In the genomic region with DNA sequence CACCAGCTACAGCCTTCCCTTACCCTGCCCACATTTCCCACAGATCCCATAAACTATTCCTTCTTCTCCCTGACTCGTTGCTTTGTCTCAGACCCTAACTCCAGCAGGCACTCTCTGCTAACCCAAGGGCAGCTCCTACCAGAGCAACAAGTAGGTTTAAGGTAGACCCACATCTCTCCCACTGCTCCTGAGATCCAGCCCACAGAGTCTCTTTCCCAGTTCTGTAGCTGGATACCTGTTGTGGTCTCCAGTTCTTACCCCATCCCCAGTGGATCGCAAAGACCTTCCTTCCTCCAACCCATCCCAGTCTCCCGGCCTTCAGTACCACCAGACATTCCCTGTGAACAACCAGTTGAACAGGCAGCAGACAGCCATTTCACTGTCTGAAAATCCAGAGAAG, we compare ENCODE assay signal across 24 mouse cellular contexts.
"Had no signal": no experiment of that assay in that cellular context is flagged by ENCODE, and none has a peak within 500 bp of the region (broad histone marks: within the 10 kb centered on the region; RNA-seq: fewer than 3 reads in every experiment).

No protein-coding gene starts in this region.

- ATAC-seq: hindbrain, postnatal 0 days; intestine, embryonic 16.5 days had no signal

- H3K4me1 ChIP-seq: hindbrain, embryonic 15.5 days; kidney, embryonic 15.5 days had no signal

- DNase-seq: gastrocnemius, postnatal 14 days; gastrocnemius, postnatal 36 days; heart, adult 2 months; heart, postnatal 10 days; heart, postnatal 36 days; kidney, adult 11 months; kidney, adult 2 months; kidney, adult 9 months; kidney, postnatal 14 days; kidney, postnatal 36 days; layer of hippocampus, adult 9-11 months; layer of hippocampus, postnatal 36 days; left cerebral cortex, postnatal 4 days; liver; liver, embryonic 13.5 days had no signal

- H3K4me3 ChIP-seq: heart, adult 2 months; heart, embryonic 12.5 days; hindbrain, embryonic 13.5 days; hindbrain, embryonic 15.5 days; kidney, embryonic 15.5 days; limb, embryonic 12.5 days; liver, embryonic 13.5 days had no signal

- H3K27me3 ChIP-seq: heart, embryonic 12.5 days; hindbrain, embryonic 13.5 days; hindbrain, embryonic 15.5 days; kidney, embryonic 15.5 days; liver, embryonic 13.5 days had no signal

- H3K4me2 ChIP-seq: heart, embryonic 12.5 days; hindbrain, embryonic 13.5 days; hindbrain, embryonic 15.5 days; kidney, embryonic 15.5 days; limb, embryonic 12.5 days; liver, embryonic 11.5 days; liver, embryonic 13.5 days had no signal

- H3K36me3 ChIP-seq: heart, embryonic 12.5 days; hindbrain, embryonic 13.5 days; hindbrain, embryonic 15.5 days; kidney, embryonic 15.5 days; limb, embryonic 12.5 days; liver, embryonic 13.5 days had no signal

- H3K9ac ChIP-seq: heart, embryonic 12.5 days; hindbrain, embryonic 13.5 days; hindbrain, embryonic 15.5 days; kidney, embryonic 15.5 days; limb, embryonic 12.5 days; liver, embryonic 13.5 days had no signal

- H3K27ac ChIP-seq: heart, adult 2 months; hindbrain, embryonic 15.5 days; hindbrain, postnatal 0 days; kidney, embryonic 15.5 days; kidney, postnatal 0 days; limb, embryonic 12.5 days; liver, embryonic 13.5 days had no signal

- H3K9me3 ChIP-seq: heart, embryonic 12.5 days; hindbrain, embryonic 15.5 days; kidney, embryonic 15.5 days; limb, embryonic 12.5 days; liver, embryonic 13.5 days had no signal
